Mouse (Mus musculus) cerebellum, adult 2 months (tissue): Measurements from ENCODE around the gene Baiap2l1.

Experiments
- CTCF ChIP-seq: fragments of 200-500 bp; IDR thresholded peaks from 2 replicates; pipeline ENCODE4 v1.5.1; 2011; ENCODE audit warnings: low read depth, mild to moderate bottlenecking, control low read depth, low read length, moderate library complexity, borderline replicate concordance; ENCODE audit not compliant: insufficient read depth
- POLR2A ChIP-seq: fragments of 200-500 bp; IDR thresholded peaks from 2 replicates; pipeline ENCODE4 v1.6.1; 2011; ENCODE audit warnings: low read length, control low read depth, borderline replicate concordance; ENCODE audit not compliant: insufficient read depth

DNA sequence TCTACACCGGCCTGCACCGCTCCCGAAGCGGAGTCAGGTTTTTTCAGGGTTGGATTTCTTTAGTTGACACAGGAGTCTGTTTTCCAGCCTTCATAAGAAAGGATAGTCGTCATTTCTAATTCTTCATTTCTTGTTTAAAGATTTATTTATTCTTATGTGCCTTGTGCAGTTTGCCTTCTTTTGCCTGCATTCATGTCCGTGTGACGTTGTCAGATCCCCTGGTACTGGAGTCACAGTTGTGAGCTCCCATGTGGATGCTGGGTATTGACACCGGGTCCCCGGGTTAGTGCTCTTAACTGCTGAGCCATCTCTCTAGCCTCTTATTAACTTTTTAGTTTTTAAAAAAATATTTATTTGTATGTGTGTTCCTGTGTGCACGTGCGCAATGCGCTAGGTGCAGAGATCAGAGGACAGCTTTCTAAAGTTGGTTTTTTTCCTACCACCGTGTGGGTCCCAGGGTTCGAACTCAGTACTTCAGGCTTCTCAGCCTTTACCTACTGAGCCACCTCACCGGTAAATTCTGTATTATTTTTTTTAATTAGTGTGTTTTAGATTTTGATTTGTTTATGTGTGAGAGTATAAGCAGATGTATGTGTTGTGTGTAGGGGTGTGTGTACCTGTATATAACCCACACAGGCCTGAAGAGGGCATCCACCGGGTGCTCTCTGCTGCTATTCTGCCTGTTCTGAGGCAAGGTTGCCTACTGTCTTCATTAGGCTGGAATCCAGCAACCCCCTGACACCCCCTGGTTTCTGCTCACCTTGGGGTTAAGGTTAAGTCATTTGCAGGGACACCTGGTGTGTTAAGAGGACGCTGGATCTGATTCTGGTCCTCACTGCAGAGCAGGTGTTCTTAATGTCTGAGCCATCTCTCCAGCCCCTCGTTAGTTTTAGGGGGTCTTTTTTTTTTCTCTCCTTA lies 133.8 kb downstream of the Baiap2l1 start:
- TF ChIP-seq POLR2A = no peak
- TF ChIP-seq CTCF = no peak
